Mouse (Mus musculus): ENCODE measurements around the gene Syt12.

Syt12 gene

DNA sequence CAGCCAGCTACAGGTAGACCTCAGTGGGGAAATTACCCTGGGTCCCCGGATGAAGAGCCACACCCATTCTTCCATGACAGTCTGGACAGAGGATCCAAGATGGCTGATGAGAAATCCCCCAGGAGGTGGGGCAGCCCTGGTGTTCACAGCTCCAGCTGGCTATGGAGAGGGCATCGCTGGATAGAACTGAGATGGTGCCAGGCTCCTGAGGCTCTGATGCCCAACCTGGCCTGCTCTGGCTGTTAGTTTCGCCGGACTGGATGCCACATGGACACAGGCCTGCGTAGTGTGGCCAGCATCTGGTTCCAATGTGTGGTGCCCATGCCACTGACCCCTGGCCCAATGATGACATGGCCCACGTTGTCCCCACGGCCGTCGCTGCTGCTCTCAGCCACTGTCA, 29.8 kb downstream of the Syt12 start:
- DNase-seq (ENCODE audit: low read depth, low spot score) = no peak

DNA sequence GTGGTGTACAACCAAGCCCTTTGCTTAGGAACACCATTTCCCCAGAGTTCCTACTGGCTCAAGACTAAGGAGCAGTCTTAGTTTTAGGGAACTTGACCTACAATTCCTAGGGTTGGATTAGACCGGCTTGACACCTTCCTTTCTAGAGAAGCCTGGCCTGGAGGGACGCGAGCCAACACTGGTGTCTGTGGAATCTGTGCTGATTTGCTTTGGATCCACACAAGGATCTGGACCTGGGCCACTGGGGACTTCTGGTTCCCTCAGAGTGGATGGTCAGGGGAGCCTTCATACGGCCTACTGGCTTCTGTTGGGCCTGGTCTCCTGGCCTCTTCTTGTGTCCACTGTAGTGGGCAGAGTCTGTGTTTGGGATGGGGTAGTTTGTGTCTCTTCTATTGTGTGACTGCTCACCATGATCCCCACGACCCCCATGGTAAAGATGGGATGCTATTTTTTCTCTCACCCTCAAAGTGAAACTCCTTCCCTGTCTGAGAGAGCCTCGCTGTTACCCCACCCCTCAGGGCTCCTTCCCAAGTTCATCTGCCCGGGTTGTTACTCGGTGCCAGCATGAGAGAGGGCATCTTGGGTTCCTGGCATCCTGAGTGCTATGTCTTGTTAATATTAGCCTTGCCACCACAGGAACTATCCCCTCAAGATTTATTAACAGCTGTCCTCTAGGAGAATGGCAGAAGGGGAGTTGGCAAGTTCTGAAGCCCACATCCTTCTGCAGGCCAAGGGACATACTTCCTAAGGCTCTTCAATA, 30.4 kb downstream of the Syt12 start:
- no peak for DNase-seq (ENCODE audit: low read depth, low spot score)

DNA sequence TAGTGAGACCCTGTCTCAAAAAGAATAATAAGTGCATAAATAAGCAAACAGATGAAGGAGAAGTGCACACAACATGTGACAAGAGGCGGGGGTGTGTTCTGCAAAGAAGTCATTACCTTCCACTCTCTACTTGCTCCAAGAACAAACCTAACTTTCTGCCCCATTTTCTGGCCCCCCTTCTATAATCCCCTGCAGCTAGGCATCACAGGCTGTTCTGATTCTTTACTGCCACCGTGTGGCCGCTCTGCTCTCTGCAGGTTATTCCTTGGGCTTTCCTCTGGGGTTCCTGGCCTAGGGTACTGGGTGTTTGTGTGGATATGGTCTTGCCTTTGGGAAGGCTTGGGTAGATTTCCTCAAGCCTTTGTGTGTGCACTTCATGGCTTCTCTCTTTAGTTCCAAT, 34.8 kb downstream of the Syt12 start:
- DNase-seq (ENCODE audit: low read depth, low spot score) = peak; percentile 93

DNA sequence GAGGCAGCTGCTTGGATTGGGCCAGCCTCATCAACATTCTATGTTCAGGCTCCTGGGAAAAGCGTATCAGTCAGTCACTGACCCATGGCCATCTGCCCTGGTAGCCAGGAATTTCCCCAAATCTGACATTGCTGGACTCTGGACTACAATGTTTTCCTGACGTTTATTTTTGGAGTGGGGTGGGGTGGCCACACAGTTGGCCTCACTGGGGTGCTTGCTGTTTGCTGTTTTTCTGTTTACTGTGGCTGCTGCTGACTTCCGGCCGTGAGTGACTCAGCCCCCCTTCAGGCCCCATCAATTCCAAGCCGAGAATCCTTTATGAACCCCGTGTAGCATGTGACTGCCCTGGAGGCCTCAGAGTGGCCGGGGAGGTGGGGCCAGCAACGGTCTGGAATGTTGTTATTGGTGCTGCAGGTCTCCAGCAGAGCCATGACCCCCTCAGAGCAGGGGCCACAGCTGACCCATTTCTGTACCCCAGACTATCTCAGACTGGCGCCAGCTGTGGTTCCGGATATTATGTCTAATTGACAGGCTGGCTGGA, 35.6 kb downstream of the Syt12 start:
- peak; percentile 92 for DNase-seq (ENCODE audit: low read depth, low spot score)

DNA sequence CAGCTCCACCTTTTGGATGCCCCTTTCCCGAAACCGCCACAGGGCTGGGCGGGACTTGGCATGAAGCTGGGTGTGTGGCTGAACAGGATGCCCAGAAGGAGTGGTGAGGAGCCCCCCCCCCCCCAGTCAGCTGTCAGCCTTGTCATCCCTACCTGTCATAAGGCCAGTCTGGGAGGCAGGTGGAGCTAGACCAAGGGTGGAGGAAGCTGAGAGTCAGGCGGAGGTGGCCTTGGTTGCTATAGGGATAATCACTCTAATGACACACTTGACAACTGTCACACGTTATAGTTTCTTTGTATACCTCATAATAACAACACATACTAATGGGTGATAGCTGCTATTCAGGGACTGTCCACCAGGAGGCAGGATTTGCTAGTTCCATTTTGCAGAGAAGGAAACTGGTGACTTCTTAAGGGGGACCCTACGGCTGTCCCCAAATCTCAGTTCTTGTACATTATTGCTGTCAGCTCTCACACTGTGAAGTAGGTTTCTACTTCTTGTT, 36.1 kb downstream of the Syt12 start:
- DNase-seq (ENCODE audit: low read depth, low spot score) = peak; percentile 87

DNA sequence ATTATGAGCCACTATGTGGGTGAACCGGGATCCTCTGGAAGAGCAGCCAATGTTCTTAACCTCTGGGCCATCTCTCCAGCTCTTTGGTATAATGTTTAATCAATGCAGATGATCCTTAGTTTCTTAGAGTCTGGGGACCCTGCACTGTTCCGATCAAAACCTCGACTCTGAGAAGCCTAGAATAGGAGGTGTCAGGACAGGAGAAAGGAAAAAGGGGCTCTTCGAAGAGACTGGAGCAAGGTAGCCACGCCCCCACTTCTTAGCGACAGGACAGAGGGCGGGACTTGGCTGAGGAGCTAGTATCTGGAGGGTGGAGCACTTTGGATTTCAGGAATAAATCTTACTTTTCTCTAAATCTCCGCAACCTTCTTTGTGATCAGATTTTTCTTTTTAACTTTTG, 37.0 kb downstream of the Syt12 start:
- DNase-seq (ENCODE audit: low read depth, low spot score) = peak; percentile 94

DNA sequence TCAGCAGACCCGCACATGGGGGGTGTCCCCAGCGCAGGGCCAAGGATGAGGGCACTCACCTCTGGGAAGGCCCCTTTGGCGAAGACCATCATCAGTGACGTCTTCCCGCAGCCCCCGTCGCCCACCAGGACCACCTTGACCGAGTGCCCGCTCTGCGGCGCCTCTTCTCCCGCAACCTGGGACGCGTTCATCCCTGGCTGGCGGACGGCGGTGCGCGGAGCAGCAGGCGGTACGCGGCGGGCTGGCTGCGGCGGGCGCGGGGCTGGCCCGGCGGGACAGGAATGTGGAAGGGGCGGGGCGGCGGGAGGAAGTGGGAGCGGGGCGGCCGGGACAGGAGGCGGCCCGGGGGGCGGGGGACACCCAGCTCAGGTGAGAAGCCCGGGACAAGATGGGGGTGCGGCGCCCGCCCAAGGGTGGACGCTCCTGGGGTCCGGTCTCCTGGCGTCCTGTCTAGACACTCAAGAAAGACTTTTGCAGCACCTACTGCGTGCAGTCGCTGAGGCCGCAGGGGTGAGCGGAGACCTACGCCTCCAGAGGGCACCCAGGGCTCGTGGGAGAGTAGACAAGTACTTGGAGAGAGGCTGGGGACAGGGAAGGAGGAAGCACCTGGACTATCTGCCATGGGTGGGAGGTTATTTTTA, 38.0 kb downstream of the Syt12 start, which contains the start of gene Rhod:
TSS of gene Rhod (minus strand) at position 272 of the 641 bp plus-strand sequence.
- peak; percentile 67 for DNase-seq (ENCODE audit: low read depth, low spot score)

DNA sequence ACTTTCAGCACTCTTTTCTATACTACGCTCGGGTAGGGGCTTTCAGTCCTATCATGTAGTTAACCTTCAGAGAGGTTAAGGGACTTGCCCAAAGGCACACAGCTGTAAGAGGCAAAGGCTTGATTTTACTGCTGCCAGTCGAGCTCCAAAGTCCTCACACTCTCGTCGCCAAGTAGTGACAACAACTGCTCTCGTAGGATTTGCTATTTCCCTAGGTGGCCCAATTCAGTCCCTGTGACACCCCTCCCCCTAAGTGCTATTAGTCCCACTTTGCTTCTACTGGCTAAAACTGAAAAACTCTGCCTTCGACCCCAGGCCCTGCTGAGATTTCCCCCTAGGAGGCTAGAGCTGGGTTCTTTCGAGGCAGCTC, 38.5 kb downstream of the Syt12 start:
- peak; percentile 43 for DNase-seq (ENCODE audit: low read depth, low spot score)

DNA sequence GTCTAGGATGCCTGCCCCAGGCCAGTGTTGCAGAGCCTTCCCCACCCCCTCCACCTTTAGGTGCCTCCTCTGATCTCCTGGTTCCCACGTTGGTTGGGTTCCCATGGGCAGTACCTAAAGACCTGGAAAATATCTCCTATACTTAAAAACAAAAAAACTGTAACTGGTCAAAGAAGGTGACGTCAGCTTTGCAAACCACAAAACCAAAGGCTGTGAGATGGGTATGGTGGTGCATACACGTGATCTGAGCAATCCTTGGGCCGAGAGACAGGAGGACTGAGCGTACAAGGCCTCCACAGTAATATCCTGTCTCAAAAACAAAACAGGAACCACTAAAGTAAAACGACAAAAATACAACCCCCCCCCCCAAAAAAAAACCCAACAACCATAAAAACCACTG, 39.4 kb downstream of the Syt12 start:
- peak; percentile 79 for DNase-seq (ENCODE audit: low read depth, low spot score)

DNA sequence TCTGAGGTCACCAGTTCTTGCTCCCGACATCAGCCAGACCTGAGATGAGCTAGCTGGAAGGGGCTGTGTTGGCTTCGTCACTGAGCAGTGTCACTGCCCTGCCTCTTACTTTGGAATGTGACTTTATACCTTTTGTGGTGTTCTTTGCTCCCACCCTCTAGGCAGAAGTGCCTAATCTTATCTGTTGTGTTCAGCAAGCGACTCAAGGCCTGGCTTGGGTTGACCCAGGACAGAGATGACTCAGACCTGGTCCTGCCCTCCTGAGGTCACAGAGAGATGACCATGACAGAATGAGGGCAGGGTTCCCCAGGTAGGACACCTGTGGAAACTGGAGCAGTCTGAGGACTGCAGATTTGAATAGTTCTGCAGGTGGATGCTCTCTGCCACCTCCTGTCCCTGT, 41.0 kb downstream of the Syt12 start:
- DNase-seq (ENCODE audit: low read depth, low spot score) = no peak

DNA sequence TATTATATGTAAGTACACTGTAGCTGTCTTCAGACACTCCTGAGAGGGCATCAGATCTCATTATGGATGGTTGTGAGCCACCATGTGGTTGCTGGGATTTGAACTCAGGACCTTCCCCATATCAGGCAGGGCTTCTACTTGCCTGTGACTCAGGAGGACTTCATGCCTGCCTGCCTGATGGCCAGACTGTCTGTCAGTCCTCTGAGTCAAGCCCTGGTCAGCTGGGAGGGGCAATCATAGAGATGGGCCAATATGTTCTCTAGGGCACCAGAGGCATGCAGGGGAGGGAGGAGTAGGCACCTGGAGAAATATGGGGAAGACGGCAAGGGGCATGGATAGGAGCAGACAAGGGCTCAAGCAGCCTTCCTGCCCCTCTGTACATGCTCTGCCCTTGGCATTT, 42.2 kb downstream of the Syt12 start:
- DNase-seq (ENCODE audit: low read depth, low spot score) = no peak

DNA sequence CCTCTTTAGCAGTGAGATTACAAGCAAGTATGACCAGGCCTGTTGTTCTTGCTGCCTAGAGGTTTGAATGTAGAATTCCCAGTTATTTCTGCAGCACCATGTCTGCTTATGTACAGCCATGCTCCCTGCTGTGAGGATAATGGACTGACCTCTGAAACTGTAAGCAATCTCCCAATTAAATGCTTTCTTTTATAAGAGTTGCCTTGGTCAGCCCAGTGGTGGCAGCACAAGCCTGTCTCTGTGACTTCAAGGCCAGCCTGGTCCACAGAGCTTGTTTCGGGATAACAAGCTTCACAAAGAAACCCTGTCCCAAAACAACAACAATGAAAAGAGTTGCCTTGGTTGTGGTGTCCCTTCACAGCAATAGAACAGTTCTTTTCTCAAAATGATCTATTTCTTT, 43.5 kb downstream of the Syt12 start:
- no peak for DNase-seq (ENCODE audit: low read depth, low spot score)

DNA sequence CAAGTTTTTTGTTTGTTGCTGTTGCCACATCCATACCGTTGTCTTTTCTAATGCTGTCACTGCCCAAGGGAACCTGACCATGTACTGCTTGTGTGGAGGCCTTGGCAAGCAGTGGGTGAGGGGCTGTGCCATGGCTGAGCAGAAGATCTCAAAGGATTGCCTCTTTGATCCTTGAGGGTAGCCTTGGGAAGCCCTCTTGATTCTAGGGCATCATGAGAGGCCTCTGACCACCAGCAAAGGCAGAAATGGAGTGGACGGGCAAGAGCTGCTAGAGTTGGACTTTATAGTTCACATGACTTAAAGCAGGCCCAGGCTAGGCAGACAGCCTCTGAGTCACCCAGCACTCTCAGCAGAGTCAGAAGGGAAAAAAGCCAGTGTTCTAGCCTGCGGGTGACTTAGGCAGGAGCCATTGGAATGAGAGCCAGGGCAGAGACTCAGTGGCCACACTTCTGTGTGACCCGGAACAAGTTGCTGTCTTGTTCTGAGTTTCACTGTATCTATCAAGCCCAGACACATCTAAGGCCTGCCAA, 47.1 kb downstream of the Syt12 start:
- peak; percentile 53 for DNase-seq (ENCODE audit: low read depth, low spot score)

DNA sequence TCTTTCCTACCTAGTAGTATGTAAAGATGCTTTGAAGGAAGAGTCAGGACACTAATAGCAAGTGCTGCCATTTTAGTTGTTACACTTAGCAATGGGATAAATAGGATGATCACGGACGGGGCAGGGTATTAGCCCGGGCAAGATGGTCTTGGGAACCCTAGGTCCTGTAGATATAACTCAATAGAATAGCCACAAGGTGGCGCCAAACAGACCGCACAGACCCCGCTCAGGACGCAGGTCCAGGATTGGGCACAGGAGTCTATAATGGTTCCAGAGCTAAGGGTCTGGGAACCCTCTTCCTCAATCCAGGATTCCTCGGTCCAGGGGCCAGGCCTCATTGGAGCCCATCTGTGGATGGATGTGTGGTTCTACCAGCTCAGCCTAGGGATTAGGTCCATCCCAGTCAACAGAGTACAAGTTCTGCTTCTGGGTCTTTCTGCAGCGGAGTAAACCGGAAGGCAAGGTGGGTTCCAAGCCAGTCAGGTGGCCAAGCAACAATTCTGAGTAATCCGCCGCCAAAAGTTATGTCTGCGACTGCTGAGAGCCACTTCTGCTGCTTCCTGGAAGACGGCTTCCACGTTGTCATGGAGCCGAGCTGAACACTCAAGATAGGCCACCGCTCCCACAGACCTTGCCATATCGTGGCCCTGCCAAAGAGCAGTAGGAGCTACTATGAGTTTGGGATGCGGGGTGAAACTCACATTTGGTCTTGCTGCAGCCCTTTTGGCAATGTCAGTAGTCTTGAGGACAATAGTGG, 51.5 kb downstream of the Syt12 start:
- DNase-seq (ENCODE audit: low read depth, low spot score) = peak; percentile 51

DNA sequence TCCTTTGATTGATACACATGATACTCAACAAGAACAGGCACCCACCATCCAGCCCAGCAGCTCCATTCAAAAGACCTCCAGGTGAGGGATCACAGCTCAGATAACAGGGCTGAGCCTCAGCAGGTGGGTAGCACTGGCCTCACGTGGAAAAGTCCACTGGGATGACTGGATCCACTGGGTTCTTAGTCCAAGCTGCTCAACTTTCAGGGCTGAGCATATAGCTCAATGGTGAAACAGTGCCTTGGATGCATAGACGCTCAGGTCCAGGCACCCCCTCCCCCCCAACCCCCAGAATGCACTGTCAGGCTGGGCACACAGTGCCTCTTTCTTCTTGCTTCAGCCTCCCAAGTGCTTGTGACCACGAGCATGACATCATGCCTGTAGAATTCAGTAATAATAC, 54.2 kb downstream of the Syt12 start:
- no peak for DNase-seq (ENCODE audit: low read depth, low spot score)

DNA sequence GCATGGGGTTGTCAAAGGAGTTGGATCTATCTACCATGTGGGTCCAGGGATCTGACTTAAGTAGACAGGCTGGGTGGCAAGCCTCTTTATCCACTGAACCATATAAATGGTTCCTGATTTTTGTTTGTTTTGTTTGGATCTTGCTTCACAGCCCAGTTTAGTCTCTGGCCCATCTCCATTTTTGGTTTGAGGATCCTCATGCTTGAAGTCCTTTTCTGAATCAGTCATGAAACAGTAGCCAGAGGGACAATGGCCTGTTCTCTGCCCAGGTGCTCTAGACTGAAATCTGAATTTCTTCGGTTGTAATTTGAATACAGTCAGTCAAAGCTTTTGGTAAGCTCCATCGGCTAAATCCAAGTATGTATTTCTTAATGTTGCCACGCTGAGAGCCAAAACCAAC, 54.7 kb downstream of the Syt12 start:
- DNase-seq (ENCODE audit: low read depth, low spot score) = no peak

DNA sequence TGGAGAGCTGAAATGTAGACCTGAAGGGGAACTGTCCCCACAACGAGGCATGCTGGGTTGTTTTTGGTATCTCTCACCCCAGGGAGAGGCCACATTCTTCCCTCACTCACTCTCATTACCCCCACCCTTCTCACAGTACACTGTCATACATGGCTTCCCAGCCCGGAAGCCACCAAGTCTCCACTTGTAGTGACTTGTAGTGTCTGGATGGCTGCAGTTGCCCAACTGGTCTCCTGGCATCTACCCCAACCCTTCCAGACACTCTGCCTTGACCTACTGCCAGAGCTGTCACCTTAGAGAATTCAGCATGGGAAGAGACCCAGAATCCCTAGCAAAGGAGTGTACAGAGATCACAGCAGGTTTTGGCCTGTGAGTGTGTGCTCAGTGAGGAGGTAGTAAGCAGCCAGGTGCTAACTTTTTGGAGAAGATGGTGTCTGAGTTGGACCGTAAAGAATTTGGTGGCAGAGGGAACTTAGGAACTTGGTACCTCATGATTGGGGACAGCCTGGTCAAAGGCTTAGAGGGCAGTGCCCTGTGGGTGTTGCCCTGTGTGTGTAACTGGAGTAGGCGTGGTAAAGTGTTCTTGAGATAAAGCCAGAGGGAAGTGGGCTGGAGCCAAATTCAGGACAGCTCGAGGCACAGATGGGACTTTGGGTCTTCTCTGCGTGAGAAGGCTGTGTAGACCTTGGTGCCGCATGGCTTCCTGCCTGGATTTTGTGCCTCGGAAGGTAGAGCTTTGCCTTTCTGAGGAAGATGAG, 56.9 kb downstream of the Syt12 start:
- DNase-seq (ENCODE audit: low read depth, low spot score) = no peak

DNA sequence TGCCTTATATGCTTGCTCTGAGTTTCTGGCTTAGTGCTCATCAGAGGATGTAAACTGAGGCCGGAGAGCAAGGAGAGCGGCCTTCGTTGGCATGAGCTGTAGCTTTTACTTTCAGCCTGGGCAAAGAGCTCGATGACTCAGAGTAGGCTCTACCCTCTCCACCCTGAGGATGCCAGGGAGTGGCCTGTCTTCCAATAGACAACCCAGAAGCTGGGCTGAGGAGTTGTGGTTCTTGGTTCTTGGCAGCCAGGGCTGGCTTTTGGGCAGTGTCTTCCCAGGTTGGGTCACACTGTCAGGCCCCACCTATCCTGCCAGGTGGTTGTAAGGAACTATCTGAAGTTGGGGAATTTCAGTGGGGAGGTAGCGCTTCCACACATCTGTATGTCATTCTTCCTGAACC, 57.5 kb downstream of the Syt12 start:
- peak; percentile 52 for DNase-seq (ENCODE audit: low read depth, low spot score)

DNA sequence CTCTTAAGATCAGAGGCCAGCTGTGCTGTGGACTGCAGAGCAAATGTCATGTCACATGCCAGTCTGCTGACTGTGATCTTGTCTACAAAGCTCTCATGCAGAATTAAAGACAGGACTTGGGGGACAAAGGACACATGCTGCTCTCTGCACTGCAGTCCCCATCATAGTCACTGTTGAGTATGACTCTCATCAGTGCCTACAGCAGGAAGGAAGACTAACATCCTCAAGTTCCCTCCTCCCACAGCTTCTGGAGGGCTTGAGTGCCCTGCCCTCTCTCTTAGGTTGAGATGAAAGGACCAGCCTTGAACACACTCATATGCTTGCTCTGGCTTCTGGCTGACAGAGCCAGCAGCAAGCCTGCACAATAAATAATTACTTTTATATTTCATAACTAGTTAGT, 59.5 kb downstream of the Syt12 start:
- DNase-seq (ENCODE audit: low read depth, low spot score) = no peak

DNA sequence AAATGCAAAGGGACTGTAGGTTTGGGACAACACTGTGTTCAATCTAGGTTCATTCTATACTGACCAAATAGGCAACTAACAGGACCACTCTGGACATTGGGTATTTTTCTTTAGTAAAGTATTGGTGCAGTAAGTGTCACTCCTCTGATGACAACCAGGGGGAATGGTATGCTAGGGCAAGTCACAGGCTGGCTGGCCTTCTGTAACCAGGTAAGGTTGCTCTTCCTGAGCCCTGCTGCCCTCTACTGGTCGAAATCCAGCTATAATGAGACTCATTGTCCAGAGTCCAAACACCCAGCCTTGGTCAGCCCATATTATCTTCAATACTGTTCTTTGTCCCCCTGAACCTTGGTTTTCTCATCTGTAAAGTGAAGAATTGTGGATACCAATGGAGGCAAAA, 60.1 kb downstream of the Syt12 start:
- DNase-seq (ENCODE audit: low read depth, low spot score) = peak; percentile 84

DNA sequence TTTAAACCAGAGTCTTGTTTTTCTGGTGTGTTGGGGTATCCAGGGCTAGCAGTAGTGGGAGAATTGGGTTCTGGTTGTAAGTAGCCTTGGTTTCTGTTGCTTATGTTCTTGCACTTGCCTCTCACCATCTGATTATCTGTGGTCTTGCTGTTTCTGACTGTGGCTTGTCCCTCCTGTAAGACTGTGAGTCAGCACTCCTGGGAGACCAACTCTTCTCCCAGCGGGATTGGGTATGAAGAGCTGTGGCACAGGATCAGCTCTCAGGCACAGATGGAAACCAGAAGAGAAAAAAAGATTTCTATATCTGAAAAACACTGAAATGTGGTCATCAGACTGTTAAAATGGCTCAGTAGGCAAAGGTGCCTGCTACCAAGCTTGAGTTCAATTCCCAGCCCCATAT, 62.6 kb downstream of the Syt12 start:
- peak; percentile 45 for DNase-seq (ENCODE audit: low read depth, low spot score)

Measured in 3T3-L1 (cell line).